Mouse (Mus musculus): ENCODE results near the gene Gm20817. TPM values are rescaled to one million over a fixed set of nuclear protein-coding genes. Genes with fewer than 3 reads are reported as not detected.
"Not testable (repeated sequence)": the region's sequence is repeated elsewhere in the genome, so short reads cannot be mapped to it uniquely, and the experiment has no call there.

The Gm20817 gene
- not detected in 2 replicates for polyA plus RNA-seq (2015; fragmentation: Nextera tagmentation; extraction: Ambion mirVana)

DNA sequence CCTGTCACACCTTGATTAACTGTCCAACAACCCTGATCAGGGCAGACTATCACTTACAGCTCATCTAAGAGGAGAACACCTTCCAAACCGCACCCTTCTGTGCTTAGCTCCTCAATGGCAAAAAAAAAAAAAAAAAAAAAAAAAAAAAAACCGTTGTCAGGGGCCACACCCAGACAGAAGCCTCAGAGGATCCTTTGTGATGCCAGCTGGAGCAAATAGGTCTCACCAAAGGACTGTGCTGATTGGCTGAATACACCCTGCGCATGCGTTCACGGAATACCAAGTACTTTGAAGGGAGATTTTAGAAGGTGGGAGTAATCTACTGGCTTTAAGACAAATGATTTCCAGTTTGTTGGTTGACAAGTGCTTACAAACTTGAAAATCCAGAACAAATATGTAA, at the start of gene Gm20817:
Gene Gm20817 (minus strand): TSS at position 101 of the 400 bp plus-strand sequence.
- not testable (repeated sequence) for H3K4me1 ChIP-seq; ATAC-seq (ENCODE audit: insufficient read depth, low FRiP score, low read depth); H3K36me3 ChIP-seq; H3K27me3 ChIP-seq (replicated peaks); H3K9ac ChIP-seq; H3K9me3 ChIP-seq; H3K4me2 ChIP-seq; H3K27ac ChIP-seq; H3K4me3 ChIP-seq (replicated peaks)
- WGBS: no CpG with 5 or more reads among the region's 5 CpGs
